Mouse (Mus musculus): ENCODE data around the gene Tbca. TPM values are rescaled to one million over a fixed set of nuclear protein-coding genes. Genes with fewer than 3 reads are reported as not detected.

Gene Tbca
- total and polyA plus RNA-seq, 2 experiments from 2014 or later, result 42.9 to 221 TPM

DNA sequence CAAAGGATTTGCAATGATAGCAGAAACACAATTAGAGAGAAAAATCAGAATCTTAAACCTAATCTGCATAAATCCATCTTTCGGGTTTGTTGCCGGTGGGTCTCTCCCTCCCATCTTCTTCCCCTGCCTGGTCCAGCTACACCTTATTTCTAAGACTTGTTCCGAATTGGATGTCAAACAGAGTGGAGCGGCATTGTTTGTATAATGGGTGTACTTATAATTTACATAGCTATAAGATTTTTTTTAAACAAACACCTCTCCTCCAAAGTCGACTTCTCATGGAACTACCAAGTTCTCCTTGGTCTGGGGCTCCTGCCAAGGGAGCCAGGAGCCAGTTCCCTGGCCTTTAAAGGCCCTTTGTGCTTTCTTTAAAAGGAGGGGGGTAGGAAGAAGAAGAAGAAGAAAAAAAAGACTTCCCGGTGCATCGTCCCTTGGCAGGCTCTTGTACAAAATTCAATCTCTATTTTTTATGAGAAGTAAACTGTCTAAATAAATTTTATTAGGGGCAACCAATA is 83.2 kb downstream of the Tbca start:
- 4% methylated on average over 7 of the region's 7 CpGs for WGBS
- no peak overlapping the region for H3K9ac ChIP-seq (replicated peaks; ENCODE audit: low read depth, low read length)
- TF ChIP-seq EP300 (IDR thresholded peaks at IDR 0.05; ENCODE audit: low read depth), result no peak
- TF ChIP-seq CTCF (IDR thresholded peaks at IDR 0.05; ENCODE audit: low read depth), result no peak
- H3K4me3 ChIP-seq (ENCODE audit: low read depth, low read length), result no peak overlapping the region
- no peaks in the 10 kb centered on the region for H3K36me3 ChIP-seq (replicated peaks; ENCODE audit: control insufficient read depth, insufficient read depth, low read length)
- H3K4me2 ChIP-seq (ENCODE audit: low read depth, low read length), result no peak overlapping the region
- H3K27ac ChIP-seq (ENCODE audit: low read depth), result no peak overlapping the region
- H3K27me3 ChIP-seq (ENCODE audit: control insufficient read depth, insufficient read depth, low read length), result peaks cover 99% of the 10 kb centered on the region
- H3K9me3 ChIP-seq (replicated peaks; ENCODE audit: control insufficient read depth, low read length), result no peaks in the 10 kb centered on the region
- ATAC-seq (ENCODE audit: insufficient read depth, low read depth) (no peak), DNase-seq (ENCODE audit: low spot score) (no peak)
- H3K4me1 ChIP-seq (ENCODE audit: control insufficient read depth, insufficient read depth), result no peaks in the 10 kb centered on the region

DNA sequence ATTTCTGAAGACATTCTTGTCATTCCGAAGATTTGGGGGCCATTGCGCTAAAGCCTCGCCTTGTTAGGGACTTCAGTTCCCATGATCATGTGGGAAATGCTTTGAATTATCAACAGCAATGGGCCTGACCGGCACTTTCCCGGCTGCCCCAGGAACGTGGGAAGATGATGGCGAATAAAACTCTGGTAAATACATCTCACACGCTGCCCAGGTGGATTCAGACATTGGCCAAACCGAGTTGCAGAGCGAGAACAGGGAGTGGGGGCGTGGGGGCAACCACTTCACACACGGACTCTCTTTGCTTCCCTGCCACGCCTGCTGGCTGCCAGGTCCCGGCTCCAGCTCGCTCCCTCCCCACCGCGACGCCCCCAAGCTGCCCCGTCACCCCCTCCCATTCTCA is 83.7 kb downstream of the Tbca start:
- no peaks in the 10 kb centered on the region for H3K36me3 ChIP-seq (replicated peaks; ENCODE audit: control insufficient read depth, insufficient read depth, low read length)
- ATAC-seq (ENCODE audit: insufficient read depth, low read depth), result no peak
- no peak overlapping the region for H3K9ac ChIP-seq (replicated peaks; ENCODE audit: low read depth, low read length)
- no peak for DNase-seq (ENCODE audit: low spot score)
- H3K9me3 ChIP-seq (replicated peaks; ENCODE audit: control insufficient read depth, low read length), result no peaks in the 10 kb centered on the region
- TF ChIP-seq CTCF (IDR thresholded peaks at IDR 0.05; ENCODE audit: low read depth) (no peak), EP300 (IDR thresholded peaks at IDR 0.05; ENCODE audit: low read depth) (no peak)
- no peaks in the 10 kb centered on the region for H3K4me1 ChIP-seq (ENCODE audit: control insufficient read depth, insufficient read depth)
- H3K27me3 ChIP-seq (ENCODE audit: control insufficient read depth, insufficient read depth, low read length), result peaks cover 99% of the 10 kb centered on the region
- H3K4me2 ChIP-seq (ENCODE audit: low read depth, low read length), result no peak overlapping the region
- H3K27ac ChIP-seq (ENCODE audit: low read depth), result no peak overlapping the region
- H3K4me3 ChIP-seq (ENCODE audit: low read depth, low read length), result no peak overlapping the region
- 2% methylated on average over 19 of the region's 19 CpGs for WGBS

DNA sequence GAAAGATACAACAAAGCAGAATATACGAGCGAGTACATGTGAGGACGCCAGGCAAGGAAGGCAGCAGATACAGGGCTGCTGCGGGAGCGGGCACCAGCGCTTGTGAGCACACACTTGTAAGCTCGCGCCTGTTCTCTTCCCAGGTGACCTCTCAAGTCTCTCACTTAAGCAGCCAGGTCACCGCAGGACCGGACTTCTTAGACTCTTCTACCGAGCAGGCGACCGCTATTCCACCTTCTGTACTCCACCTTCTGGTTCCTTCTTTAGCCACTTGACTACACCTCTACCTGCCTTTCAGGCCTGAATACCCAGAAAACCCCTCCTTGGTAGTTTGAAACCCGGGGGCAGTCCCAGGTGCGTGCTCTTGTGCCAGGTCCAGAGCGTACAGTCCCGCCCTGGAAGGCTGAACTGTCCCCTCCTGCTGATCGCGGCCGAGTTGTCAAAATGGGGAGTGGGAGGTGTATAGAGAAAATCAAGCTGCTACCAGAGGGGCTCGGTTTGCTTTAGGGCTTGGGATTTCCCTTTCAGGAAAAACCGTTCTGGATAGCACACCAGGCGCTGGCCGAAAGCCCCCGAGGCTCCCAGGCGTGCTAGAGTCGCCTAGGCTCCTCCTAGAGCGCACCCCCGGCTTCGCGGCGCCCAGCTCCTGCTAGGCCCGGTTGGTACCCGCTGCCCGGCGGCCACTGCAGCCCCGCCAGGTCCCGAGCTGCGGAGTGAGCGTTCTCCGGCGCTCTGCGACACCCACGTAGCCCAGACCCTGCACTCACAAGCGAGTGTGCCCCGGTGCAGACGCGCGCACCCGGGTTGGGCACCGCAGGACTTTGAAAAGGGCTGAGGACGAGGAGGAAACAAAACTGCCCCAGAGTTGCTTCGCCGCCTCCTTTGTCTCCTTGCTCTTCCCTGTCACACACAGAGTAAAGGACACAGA is 84.7 kb downstream of the Tbca start:
- Histone ChIP-seq H3K4me3 (ENCODE audit: low read depth, low read length) (peak overlapping the region; percentile 5; the same call in 1 of the 2 replicates), H3K27ac (ENCODE audit: low read depth) (no peak overlapping the region), H3K4me1 (ENCODE audit: control insufficient read depth, insufficient read depth) (no peaks in the 10 kb centered on the region), H3K9me3 (replicated peaks; ENCODE audit: control insufficient read depth, low read length) (no peaks in the 10 kb centered on the region), H3K9ac (replicated peaks; ENCODE audit: low read depth, low read length) (no peak overlapping the region), H3K27me3 (ENCODE audit: control insufficient read depth, insufficient read depth, low read length) (peaks cover 99% of the 10 kb centered on the region), H3K36me3 (replicated peaks; ENCODE audit: control insufficient read depth, insufficient read depth, low read length) (no peaks in the 10 kb centered on the region), H3K4me2 (ENCODE audit: low read depth, low read length) (no peak overlapping the region)
- WGBS, result 2% methylated on average over 54 of the region's 54 CpGs
- TF ChIP-seq EP300 (IDR thresholded peaks at IDR 0.05; ENCODE audit: low read depth) (no peak), CTCF (IDR thresholded peaks at IDR 0.05; ENCODE audit: low read depth) (no peak)
- DNase-seq (ENCODE audit: low spot score) (no peak), ATAC-seq (ENCODE audit: insufficient read depth, low read depth) (0 out of 2 replicates have a peak, but pooled peaks have one; percentile 24)

DNA sequence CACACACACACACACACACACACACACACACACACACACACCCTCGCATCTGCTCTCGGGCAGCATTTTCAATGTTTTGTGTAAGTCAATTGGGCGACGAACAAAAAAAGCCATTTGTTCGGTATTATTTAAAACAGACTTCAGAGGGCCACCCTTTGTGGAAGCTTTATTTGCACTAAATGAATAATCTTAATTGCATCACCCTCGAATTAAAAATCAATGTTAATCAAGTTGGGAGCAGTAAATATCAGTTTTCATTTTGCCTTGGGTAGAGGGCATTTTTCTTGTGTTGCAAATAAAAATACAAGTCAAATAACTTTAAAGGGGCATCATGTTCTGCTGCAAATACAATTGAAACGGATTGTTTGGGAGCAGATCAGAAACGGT is 85.3 kb downstream of the Tbca start:
- 8% methylated on average over 8 of the region's 8 CpGs for WGBS
- 0 out of 2 replicates have a peak overlapping the region, but pooled peaks have one; percentile 5 for H3K4me3 ChIP-seq (ENCODE audit: low read depth, low read length)
- TF ChIP-seq EP300 (IDR thresholded peaks at IDR 0.05; ENCODE audit: low read depth), result no peak
- TF ChIP-seq CTCF (IDR thresholded peaks at IDR 0.05; ENCODE audit: low read depth), result no peak

DNA sequence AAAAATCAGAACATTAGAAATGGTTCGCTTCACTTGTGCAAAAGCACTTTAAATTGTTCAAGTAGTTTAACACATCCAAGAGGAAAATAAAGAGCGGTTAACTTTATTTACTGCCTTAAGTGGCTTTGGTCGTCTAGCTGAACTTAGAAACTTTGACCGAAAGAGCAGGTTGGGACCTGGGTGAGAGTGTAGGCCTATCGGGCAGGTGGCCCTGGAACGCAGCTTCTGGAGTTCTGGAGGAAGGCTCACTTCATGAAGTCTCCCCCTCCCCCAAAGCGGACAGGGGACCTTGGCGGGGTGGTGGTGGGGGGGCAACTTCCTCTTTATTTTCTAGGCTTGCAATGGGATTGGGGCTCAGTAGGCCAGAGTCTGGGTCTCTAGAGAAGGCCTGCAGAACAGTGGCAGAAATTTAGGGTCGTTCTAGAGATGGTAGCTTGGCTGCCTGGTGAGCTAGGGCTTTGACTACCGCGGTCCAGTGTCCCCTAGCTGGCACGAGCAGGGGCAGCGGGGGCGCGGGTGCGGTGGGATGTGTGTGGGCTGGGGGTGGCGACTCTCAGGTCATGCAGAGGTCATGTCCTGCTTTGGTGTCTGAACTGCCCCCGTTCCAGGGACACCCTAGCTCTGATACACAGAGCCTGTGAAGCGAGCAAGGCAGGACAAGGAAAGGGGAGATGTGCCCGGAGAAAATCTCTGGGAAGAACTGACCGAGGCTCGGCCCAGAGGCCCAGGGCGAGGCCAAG is 86.1 kb downstream of the Tbca start:
- 4% methylated on average over 23 of the region's 23 CpGs for WGBS
- no peaks in the 10 kb centered on the region for H3K4me1 ChIP-seq (ENCODE audit: control insufficient read depth, insufficient read depth)
- H3K27me3 ChIP-seq (ENCODE audit: control insufficient read depth, insufficient read depth, low read length), result peaks cover 92% of the 10 kb centered on the region
- H3K4me3 ChIP-seq (ENCODE audit: low read depth, low read length), result no peak overlapping the region
- no peak overlapping the region for H3K9ac ChIP-seq (replicated peaks; ENCODE audit: low read depth, low read length)
- DNase-seq (ENCODE audit: low spot score) (no peak), ATAC-seq (ENCODE audit: insufficient read depth, low read depth) (no peak)
- H3K4me2 ChIP-seq (ENCODE audit: low read depth, low read length), result no peak overlapping the region
- H3K36me3 ChIP-seq (replicated peaks; ENCODE audit: control insufficient read depth, insufficient read depth, low read length), result no peaks in the 10 kb centered on the region
- no peak overlapping the region for H3K27ac ChIP-seq (ENCODE audit: low read depth)
- no peaks in the 10 kb centered on the region for H3K9me3 ChIP-seq (replicated peaks; ENCODE audit: control insufficient read depth, low read length)
- TF ChIP-seq EP300 (IDR thresholded peaks at IDR 0.05; ENCODE audit: low read depth) (no peak), CTCF (IDR thresholded peaks at IDR 0.05; ENCODE audit: low read depth) (no peak)

More for the DNA sequence above, 85.3 kb downstream of the Tbca start:
- Histone ChIP-seq H3K27ac (ENCODE audit: low read depth) (no peak overlapping the region), H3K9me3 (replicated peaks; ENCODE audit: control insufficient read depth, low read length) (no peaks in the 10 kb centered on the region), H3K36me3 (replicated peaks; ENCODE audit: control insufficient read depth, insufficient read depth, low read length) (no peaks in the 10 kb centered on the region), H3K9ac (replicated peaks; ENCODE audit: low read depth, low read length) (no peak overlapping the region), H3K27me3 (ENCODE audit: control insufficient read depth, insufficient read depth, low read length) (peaks cover 94% of the 10 kb centered on the region), H3K4me1 (ENCODE audit: control insufficient read depth, insufficient read depth) (no peaks in the 10 kb centered on the region), H3K4me2 (ENCODE audit: low read depth, low read length) (no peak overlapping the region)
- ATAC-seq (ENCODE audit: insufficient read depth, low read depth), result no peak
- DNase-seq (ENCODE audit: low spot score), result no peak
